Mouse (Mus musculus) erythroblast, adult 5-6 weeks (primary cell): ENCODE measurements around the gene 1190005I06Rik. TPM values are rescaled to one million over a fixed set of nuclear protein-coding genes. Genes with fewer than 3 reads are reported as not detected.

Experiments used
- ATAC-seq: replicated peaks from 2 replicates; pipeline ENCODE4 v1.8.0; 2016; ENCODE audit warnings: moderate number of reproducible peaks, mild to moderate bottlenecking, moderate TSS enrichment, inconsistent platforms; ENCODE audit not compliant: poor library complexity, low FRiP score, severe bottlenecking
- total RNA-seq, 2 experiments: library from RNA; stranded (forward) in 1 of 2; stranded (reverse) in 1 of 2; fragments of 150-400 nt in 1 of 2; fragments of 200-764, 138-1000 nt in 1 of 2; gene quantifications; 2 replicates each; pipeline versions ENCODE4 v1.2.3 to v1.2.4; 2015 to 2017; ENCODE audit warnings: low replicate concordance in 2 of 2

The 1190005I06Rik gene
- total RNA-seq, 2 experiments from 2014 or later, result 2.3 to 5.0 TPM

- no peak for ATAC-seq
Observed at GRCm38 (mm10) chr8:120561539-120562435, 85.6 kb downstream of the 1190005I06Rik start.

DNA sequence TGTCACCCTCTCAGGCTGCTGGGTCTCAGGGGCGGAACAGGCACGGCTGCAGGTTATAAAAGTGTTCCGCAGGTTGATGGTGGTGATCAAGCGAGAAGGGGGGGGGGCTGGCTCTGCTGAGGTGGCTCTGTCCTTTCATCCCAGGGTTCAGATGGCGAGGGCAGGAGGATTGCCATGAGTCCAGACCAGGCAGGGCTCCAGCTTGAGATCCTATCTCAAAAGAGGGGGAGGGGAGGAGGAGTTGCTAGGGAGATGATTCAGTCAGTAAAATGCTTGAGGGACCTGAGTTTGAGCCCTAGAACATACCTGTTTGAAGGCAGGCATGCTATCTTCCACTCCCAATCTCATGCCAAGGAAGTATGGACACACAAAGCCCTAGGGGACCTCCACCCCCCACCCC is 86.9 kb downstream of the 1190005I06Rik start:
- no peak for ATAC-seq

DNA sequence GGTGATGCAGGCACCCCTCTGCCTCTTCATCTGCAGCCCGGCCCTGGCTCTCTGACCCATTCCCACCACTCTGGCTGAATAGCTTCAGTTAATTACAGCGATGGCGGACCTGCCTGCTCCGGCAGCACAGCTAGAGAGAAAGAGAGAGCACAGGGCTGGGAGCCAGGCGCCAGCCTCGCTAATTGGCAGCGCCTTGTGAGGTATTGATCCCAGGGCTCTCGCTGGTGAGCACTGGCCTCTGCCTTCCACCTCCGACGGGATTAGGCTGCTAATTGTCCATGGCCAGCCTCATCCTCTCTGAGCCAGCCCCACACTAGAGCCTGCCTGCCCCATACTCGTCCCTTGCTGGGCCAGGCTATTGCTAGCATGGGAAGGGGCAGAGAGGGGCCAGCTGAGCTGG is 87.8 kb downstream of the 1190005I06Rik start:
- ATAC-seq, result no peak

Other genes with a start within 250 kb of the 1190005I06Rik start
- 13.3 and 32.0 TPM in 2 replicates for gene Gins2, start 58.3 kb downstream of the 1190005I06Rik start, total RNA-seq (2015; ENCODE audit: low replicate concordance)
- gene Gins2, start 58.3 kb downstream of the 1190005I06Rik start, total RNA-seq (2017; ENCODE audit: low replicate concordance), result 4.3 and 14.3 TPM in 2 replicates
- gene Gm27021, start 20.4 kb upstream of the 1190005I06Rik start, total RNA-seq (2015; ENCODE audit: low replicate concordance), result not detected in 2 replicates
- gene Gm27021, start 20.4 kb upstream of the 1190005I06Rik start, total RNA-seq (2017; ENCODE audit: low replicate concordance), result not detected in 2 replicates
- 237 and 289 TPM in 2 replicates for gene Cox4i1, start 20.6 kb upstream of the 1190005I06Rik start, total RNA-seq (2015; ENCODE audit: low replicate concordance)
- gene Cox4i1, start 20.6 kb upstream of the 1190005I06Rik start, total RNA-seq (2017; ENCODE audit: low replicate concordance), result 101 and 131 TPM in 2 replicates
- gene Emc8, start 20.9 kb upstream of the 1190005I06Rik start, total RNA-seq (2015; ENCODE audit: low replicate concordance), result 10.9 and 16.7 TPM in 2 replicates
- gene Emc8, start 20.9 kb upstream of the 1190005I06Rik start, total RNA-seq (2017; ENCODE audit: low replicate concordance), result 1.8 and 33.7 TPM in 2 replicates
- 14.6 and 17.5 TPM in 2 replicates for gene Irf8, start 88.7 kb upstream of the 1190005I06Rik start, total RNA-seq (2015; ENCODE audit: low replicate concordance)
- gene Irf8, start 88.7 kb upstream of the 1190005I06Rik start, total RNA-seq (2017; ENCODE audit: low replicate concordance), result 21.6 and 24.6 TPM in 2 replicates